Mouse (Mus musculus) liver, embryonic 16.5 days (tissue): Measurements from ENCODE around the gene Acaca. TPM values are rescaled to one million over a fixed set of nuclear protein-coding genes. Genes with fewer than 3 reads are reported as not detected.
"Not testable (repeated sequence)": the region's sequence is repeated elsewhere in the genome, so short reads cannot be mapped to it uniquely, and the experiment has no call there.

Source experiments
- ATAC-seq: fragments of 200-750 bp; cut with Nextera tagmentation; 2 replicates; pipeline ENCODE4 v1.8.0; 2017; ENCODE audit warnings: low read depth, mild to moderate bottlenecking, moderate number of reproducible peaks, moderate library complexity
- H3K27ac ChIP-seq: fragments of 300-500 bp; sonication (generic); 2 replicates; pipeline ENCODE4 v1.5.1; 2014; ENCODE audit warnings: mild to moderate bottlenecking, low read length
- H3K27me3 ChIP-seq: fragments of 300-500 bp; sonication (generic); 2 replicates; pipeline ENCODE4 v1.6.1; 2014; ENCODE audit warnings: low read depth, low read length, mixed read lengths; ENCODE audit not compliant: control insufficient read depth, insufficient read depth
- H3K36me3 ChIP-seq: fragments of 300-500 bp; sonication (generic); 2 replicates; pipeline ENCODE4 v1.6.1; 2014; ENCODE audit warnings: mild to moderate bottlenecking; ENCODE audit not compliant: control insufficient read depth, insufficient read depth
- H3K4me1 ChIP-seq: fragments of 300-500 bp; sonication (generic); 2 replicates; pipeline ENCODE4 v1.6.1; 2014; ENCODE audit warnings: low read depth, low read length, mixed read lengths; ENCODE audit not compliant: control insufficient read depth
- H3K4me2 ChIP-seq: fragments of 300-500 bp; sonication (generic); 2 replicates; pipeline ENCODE4 v1.6.1; 2014; ENCODE audit warnings: low read depth, low read length, mixed read lengths
- H3K4me3 ChIP-seq: fragments of 300-500 bp; sonication (generic); 2 replicates; pipeline ENCODE4 v1.5.1; 2014; ENCODE audit warnings: low read depth, mild to moderate bottlenecking, low read length
- H3K9ac ChIP-seq: fragments of 300-500 bp; sonication (generic); 2 replicates; pipeline ENCODE4 v1.6.1; 2014; ENCODE audit warnings: low read depth, low read length
- H3K9me3 ChIP-seq: fragments of 300-500 bp; sonication (generic); replicated peaks from 2 replicates; pipeline ENCODE4 v1.6.1; 2016; ENCODE audit warnings: low read length; ENCODE audit not compliant: control insufficient read depth
- WGBS: fragments of 180-500 bp; shearing (Covaris S2); extraction: QIAGEN DNeasy Blood & Tissue Kit; methylation state at CpG from one replicate; pipeline ENCODE4 v1.1.7; 2014; ENCODE audit not compliant: insufficient replicate concordance; 5-methylcytosine and 5-hydroxymethylcytosine counted together
- polyA plus RNA-seq: library from polyadenylated mRNA; unstranded; fragments of >200 nt; fragmentation: Nextera tagmentation; extraction: Ambion mirVana; gene quantifications from 2 replicates; pipeline ENCODE4 v1.2.1, GENCODE M21; 2015

The Acaca gene
- polyA plus RNA-seq, 1 experiment from 2014 or later, result 6.7 TPM

DNA sequence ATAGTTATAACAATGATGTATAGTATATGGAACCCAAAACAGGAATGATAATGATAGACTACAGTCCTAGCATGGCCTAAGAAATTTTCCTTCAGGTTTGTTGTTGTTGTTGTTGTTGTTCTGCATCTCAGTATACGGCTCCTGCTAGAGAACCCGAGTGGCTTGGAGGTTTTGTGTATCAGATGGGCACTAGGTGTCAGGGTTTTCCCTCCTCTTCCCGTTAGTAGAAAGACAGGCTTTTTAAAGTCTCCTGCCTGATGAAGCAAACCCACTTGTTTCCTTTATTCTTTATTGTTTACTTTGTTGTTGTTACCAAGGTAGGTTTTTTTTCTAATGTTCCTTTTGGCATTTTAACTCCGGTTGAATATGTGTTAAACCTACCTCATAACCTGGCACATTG lies 197.6 kb downstream of the Acaca start:
- no peak for ATAC-seq
- WGBS, result 73% methylated on average over 4 of the region's 4 CpGs

GRCm38 (mm10) chr11:84332384-84332783 lies 202.9 kb downstream of the Acaca start:
- H3K9me3 ChIP-seq, result no peaks in the 10 kb centered on the region
- no peaks in the 10 kb centered on the region for H3K36me3 ChIP-seq
- H3K27ac ChIP-seq, result no peak overlapping the region
- no peaks in the 10 kb centered on the region for H3K4me1 ChIP-seq
- H3K27me3 ChIP-seq, result no peaks in the 10 kb centered on the region
- H3K4me3 ChIP-seq, result no peak overlapping the region
- H3K4me2 ChIP-seq, result no peak overlapping the region
- no peak for ATAC-seq
- H3K9ac ChIP-seq, result no peak overlapping the region

More for the DNA sequence above, 197.6 kb downstream of the Acaca start:
- H3K4me2 ChIP-seq, result no peak overlapping the region
- no peak overlapping the region for H3K27ac ChIP-seq
- H3K27me3 ChIP-seq, result no peaks in the 10 kb centered on the region
- no peaks in the 10 kb centered on the region for H3K9me3 ChIP-seq
- no peaks in the 10 kb centered on the region for H3K36me3 ChIP-seq
- H3K4me1 ChIP-seq, result no peaks in the 10 kb centered on the region
- H3K4me3 ChIP-seq, result no peak overlapping the region
- H3K9ac ChIP-seq, result no peak overlapping the region

DNA sequence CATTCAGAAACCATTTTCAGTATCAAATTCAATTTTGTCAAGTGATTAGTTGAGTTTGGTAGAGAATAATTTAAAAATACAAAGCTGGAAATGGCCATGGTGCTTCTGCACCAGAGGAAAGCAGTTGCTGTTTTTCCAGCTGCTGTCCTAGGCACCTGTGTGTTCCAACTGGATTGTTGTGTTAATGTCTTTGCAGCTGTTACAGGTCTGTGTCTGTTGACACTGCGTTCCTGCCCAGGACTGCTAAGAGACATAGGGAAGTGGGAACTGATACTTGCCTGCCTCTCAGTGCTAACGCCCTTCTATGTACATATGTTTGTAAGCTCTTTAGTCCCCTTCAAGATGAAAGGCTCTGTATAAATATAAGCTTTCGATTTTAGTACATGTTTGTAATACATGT lies 203.4 kb downstream of the Acaca start:
- no peaks in the 10 kb centered on the region for H3K36me3 ChIP-seq

GRCm38 (mm10) chr11:84338273-84338672 lies 208.8 kb downstream of the Acaca start:
- not testable (repeated sequence) for H3K9ac ChIP-seq, H3K27ac ChIP-seq, ATAC-seq, H3K9me3 ChIP-seq, H3K4me2 ChIP-seq, H3K36me3 ChIP-seq, H3K4me3 ChIP-seq, H3K4me1 ChIP-seq, H3K27me3 ChIP-seq
- whole genome bisulfite sequencing, result 88% methylated on average over 5 of the region's 8 CpGs

More for the DNA sequence above, 203.4 kb downstream of the Acaca start:
- WGBS, result 66% methylated on average over 3 of the region's 3 CpGs
- Histone ChIP-seq H3K27me3 (no peaks in the 10 kb centered on the region), H3K4me1 (no peaks in the 10 kb centered on the region), H3K4me2 (no peak overlapping the region), H3K9me3 (no peaks in the 10 kb centered on the region), H3K9ac (no peak overlapping the region), H3K27ac (no peak overlapping the region), H3K4me3 (no peak overlapping the region)
- no peak for ATAC-seq

GRCm38 (mm10) chr11:84340630-84341029 lies 211.2 kb downstream of the Acaca start:
- Histone ChIP-seq H3K36me3 (no peaks in the 10 kb centered on the region), H3K4me1 (no peaks in the 10 kb centered on the region), H3K27me3 (no peaks in the 10 kb centered on the region), H3K9ac (no peak overlapping the region), H3K4me3 (no peak overlapping the region), H3K9me3 (no peaks in the 10 kb centered on the region), H3K27ac (no peak overlapping the region), H3K4me2 (no peak overlapping the region)
- ATAC-seq, result no peak
- 16% methylated on average over 2 of the region's 2 CpGs for WGBS

GRCm38 (mm10) chr11:84344522-84345236 lies 215.2 kb downstream of the Acaca start:
- WGBS, result 51% methylated on average over 6 of the region's 6 CpGs
- Histone ChIP-seq H3K4me2 (no peak overlapping the region), H3K27ac (no peak overlapping the region), H3K4me3 (no peak overlapping the region), H3K9me3 (no peaks in the 10 kb centered on the region), H3K9ac (no peak overlapping the region), H3K27me3 (no peaks in the 10 kb centered on the region), H3K36me3 (no peaks in the 10 kb centered on the region), H3K4me1 (no peaks in the 10 kb centered on the region)
- no peak for ATAC-seq

DNA sequence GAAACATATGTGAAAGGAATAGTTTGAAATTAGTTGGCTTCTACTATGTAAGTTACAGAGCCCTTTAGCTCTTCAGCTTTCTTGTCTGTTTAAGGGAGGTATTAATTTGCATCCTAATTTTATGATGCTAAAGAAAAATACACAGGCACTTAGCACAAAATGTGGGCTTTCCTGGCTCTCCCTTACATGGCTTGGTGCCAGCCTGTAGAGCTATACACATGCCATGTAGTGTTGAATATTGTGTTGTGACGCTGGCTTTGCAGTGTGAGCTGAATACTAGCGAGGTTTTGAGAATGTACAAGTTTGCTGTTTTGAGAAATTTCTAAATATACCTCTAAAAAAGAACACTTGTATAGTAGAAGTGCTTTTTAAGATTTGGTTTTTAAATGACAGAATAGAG lies 218.3 kb downstream of the Acaca start:
- no peaks in the 10 kb centered on the region for H3K9me3 ChIP-seq
- no peak for ATAC-seq
- H3K27ac ChIP-seq, result no peak overlapping the region
- peaks cover 5% of the 10 kb centered on the region; the same call in 1 of the 2 replicates for H3K4me1 ChIP-seq
- H3K9ac ChIP-seq, result no peak overlapping the region
- no peaks in the 10 kb centered on the region for H3K27me3 ChIP-seq
- H3K4me2 ChIP-seq, result no peak overlapping the region
- no peaks in the 10 kb centered on the region for H3K36me3 ChIP-seq
- WGBS, result 72% methylated on average over 2 of the region's 2 CpGs
- H3K4me3 ChIP-seq, result no peak overlapping the region

- ATAC-seq, result no peak
- H3K9ac ChIP-seq, result no peak overlapping the region
- H3K36me3 ChIP-seq, result no peaks in the 10 kb centered on the region
- H3K4me2 ChIP-seq, result no peak overlapping the region
- 61% methylated on average over 16 of the region's 16 CpGs for WGBS
- no peak overlapping the region for H3K27ac ChIP-seq
- H3K4me3 ChIP-seq, result no peak overlapping the region
- no peaks in the 10 kb centered on the region for H3K9me3 ChIP-seq
- peaks cover 5% of the 10 kb centered on the region; the same call in 1 of the 2 replicates for H3K4me1 ChIP-seq
- H3K27me3 ChIP-seq, result no peaks in the 10 kb centered on the region
Observed at GRCm38 (mm10) chr11:84348843-84349825, 219.7 kb downstream of the Acaca start.

DNA sequence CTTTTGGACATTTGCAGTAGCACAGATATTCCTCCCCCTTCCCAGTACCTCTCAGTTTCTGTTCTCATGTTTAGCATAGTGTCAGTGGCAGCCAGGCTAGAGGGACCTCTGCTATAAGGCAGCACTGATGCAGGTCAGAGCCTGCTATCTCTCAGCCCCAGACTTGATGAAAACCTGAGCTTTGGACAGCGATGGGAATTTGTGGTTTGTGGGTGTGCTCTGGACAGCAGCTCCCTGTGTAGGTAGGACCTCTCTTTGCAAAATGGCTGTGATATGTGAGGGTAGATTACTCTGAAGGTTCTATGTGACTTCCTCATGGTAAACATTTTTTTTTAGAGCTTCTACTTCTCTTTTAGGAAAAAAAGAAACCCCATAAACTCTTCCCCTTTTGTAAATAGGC lies 221.7 kb downstream of the Acaca start:
- WGBS, result 9% methylated on average over 1 of the region's 1 CpGs
- Histone ChIP-seq H3K27ac (0 out of 2 replicates have a peak overlapping the region, but pooled peaks have one; percentile 17), H3K27me3 (no peaks in the 10 kb centered on the region), H3K4me3 (no peak overlapping the region), H3K9ac (no peak overlapping the region), H3K4me1 (peaks cover 5% of the 10 kb centered on the region; the same call in 1 of the 2 replicates), H3K36me3 (no peaks in the 10 kb centered on the region), H3K9me3 (no peaks in the 10 kb centered on the region), H3K4me2 (no peak overlapping the region)
- ATAC-seq, result peak; percentile 73
